Mouse (Mus musculus) lung, embryonic 14.5 days (tissue): ENCODE measurements around the gene Gm3558. TPM values are rescaled to one million over a fixed set of nuclear protein-coding genes. Genes with fewer than 3 reads are reported as not detected.
A peak's percentile ranks its signal among the peaks of the same experiment; 100 is the strongest.
"Not testable (repeated sequence)": the region's sequence is repeated elsewhere in the genome, so short reads cannot be mapped to it uniquely, and the experiment has no call there.

Experiments used
- ATAC-seq: fragments of 200-750 bp; cut with Nextera tagmentation; 2 replicates; pipeline ENCODE4 v1.8.0; 2017; ENCODE audit warnings: mild to moderate bottlenecking, moderate TSS enrichment, moderate library complexity; ENCODE audit not compliant: insufficient read depth
- DNase-seq: peaks from one replicate; pipeline ENCODE4 v3.0.0-alpha.2; 2015
- H3K27ac ChIP-seq: fragments of 300-500 bp; sonication (generic); 2 replicates; pipeline ENCODE4 v1.5.1; 2014; ENCODE audit warnings: low read depth, mild to moderate bottlenecking, moderate library complexity
- H3K27me3 ChIP-seq: fragments of 300-500 bp; sonication (generic); 2 replicates; pipeline ENCODE4 v1.6.1; 2014; ENCODE audit warnings: low read length, control low read depth; ENCODE audit not compliant: insufficient read depth
- H3K36me3 ChIP-seq: fragments of 300-500 bp; sonication (generic); 2 replicates; pipeline ENCODE4 v1.6.1; 2014; ENCODE audit warnings: control low read depth; ENCODE audit not compliant: insufficient read depth
- H3K4me1 ChIP-seq: fragments of 300-500 bp; sonication (generic); 2 replicates; pipeline ENCODE4 v1.6.1; 2014; ENCODE audit warnings: antibody characterized with exemption, control low read depth; ENCODE audit not compliant: insufficient read depth
- H3K4me2 ChIP-seq: fragments of 300-500 bp; sonication (generic); 2 replicates; pipeline ENCODE4 v1.6.1; 2014; ENCODE audit warnings: mild to moderate bottlenecking
- H3K4me3 ChIP-seq: fragments of 300-500 bp; sonication (generic); 2 replicates; pipeline ENCODE4 v1.5.1; 2014; ENCODE audit warnings: low read depth, low read length
- H3K9ac ChIP-seq: fragments of 300-500 bp; sonication (generic); 2 replicates; pipeline ENCODE4 v1.6.1; 2014
- H3K9me3 ChIP-seq: fragments of 300-500 bp; sonication (generic); 2 replicates; pipeline ENCODE4 v1.6.1; 2016; ENCODE audit warnings: low read depth, low read length, control low read depth
- CTCF ChIP-seq: IDR thresholded peaks from 2 replicates; pipeline ENCODE4 v1.5.1; 2016; ENCODE audit warnings: antibody characterized with exemption, low read depth
- WGBS: fragments of 180-500 bp; shearing (Covaris S2); extraction: QIAGEN DNeasy Blood & Tissue Kit; methylation state at CpG from one replicate; pipeline ENCODE4 v1.1.7; 2014; 5-methylcytosine and 5-hydroxymethylcytosine counted together
- polyA plus RNA-seq: library from polyadenylated mRNA; unstranded; fragments of >200 nt; fragmentation: Nextera tagmentation; extraction: Ambion mirVana; gene quantifications from 2 replicates; pipeline ENCODE4 v1.2.1, GENCODE M21; 2014

Gene Gm3558
- 0.68 and 0.96 TPM in 2 replicates for polyA plus RNA-seq

- not testable (repeated sequence) for H3K27ac ChIP-seq, DNase-seq, H3K4me1 ChIP-seq, ATAC-seq, H3K27me3 ChIP-seq, H3K9ac ChIP-seq, H3K36me3 ChIP-seq, H3K9me3 ChIP-seq
- no CpG with 5 or more reads among the region's 34 CpGs for WGBS
- H3K4me3 ChIP-seq: peak within 1 kb of the TSS; percentile 30
- peak within 1 kb of the TSS; percentile 60 for H3K4me2 ChIP-seq
Measured at GRCm38 (mm10) chr14:7568382-7568781, at the start of gene Gm3558. Gene Gm3558, minus strand, starts transcription at chr14:7568566.

GRCm38 (mm10) chr14:7595492-7595891 is 27.1 kb upstream of the Gm3558 start, which contains the start of gene Gm10338:
Gene Gm10338, minus strand, starts transcription at chr14:7595592.
- not testable (repeated sequence) for H3K4me2 ChIP-seq, DNase-seq, H3K27ac ChIP-seq, H3K4me1 ChIP-seq, H3K9ac ChIP-seq, H3K4me3 ChIP-seq, H3K27me3 ChIP-seq, ATAC-seq, H3K9me3 ChIP-seq, H3K36me3 ChIP-seq
- WGBS: no CpG with 5 or more reads among the region's 2 CpGs

DNA sequence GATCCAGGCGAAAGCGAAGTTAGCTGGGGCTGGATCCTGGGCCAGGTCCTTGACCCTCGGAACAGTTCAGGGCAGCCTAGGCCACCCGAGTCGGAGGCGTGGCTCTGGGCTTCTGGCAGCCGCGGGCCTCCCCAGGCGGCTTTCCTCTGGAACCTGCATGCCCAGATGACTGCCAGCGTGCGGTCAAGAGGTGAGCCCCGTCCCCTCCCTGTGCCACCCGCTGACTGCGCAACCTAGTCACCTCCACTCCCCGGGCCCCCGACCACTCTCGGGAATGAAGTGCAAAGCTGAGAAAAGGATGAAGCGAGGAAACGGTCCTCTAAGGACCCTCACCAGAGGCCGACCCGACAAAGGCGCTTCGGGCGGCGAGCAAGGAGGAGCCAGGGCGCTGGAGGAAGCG is 476 bp downstream of the Gm3558 start:
- not testable (repeated sequence) for H3K36me3 ChIP-seq, H3K9me3 ChIP-seq, H3K9ac ChIP-seq, ATAC-seq, H3K4me1 ChIP-seq, H3K27me3 ChIP-seq, H3K27ac ChIP-seq
- H3K4me2 ChIP-seq: peak overlapping the region; percentile 60
- WGBS: under 1% methylated on average over 20 of the region's 27 CpGs
- peak overlapping the region; percentile 30 for H3K4me3 ChIP-seq
- DNase-seq: peak; percentile 0

- not testable (repeated sequence) for H3K27me3 ChIP-seq, H3K9me3 ChIP-seq, H3K36me3 ChIP-seq, DNase-seq, H3K27ac ChIP-seq, ATAC-seq, H3K4me3 ChIP-seq, H3K9ac ChIP-seq, H3K4me2 ChIP-seq, H3K4me1 ChIP-seq
- WGBS: 0% methylated on average over 5 of the region's 9 CpGs
- TF ChIP-seq CTCF: peak; percentile 9; the same call in 1 of the 2 replicates
Measured at GRCm38 (mm10) chr14:7567266-7567665, 1.1 kb downstream of the Gm3558 start.

Other genes starting within 250 kb of the Gm3558 start
- not detected in 2 replicates for gene Gm5797, start 236.2 kb downstream of the Gm3558 start, polyA plus RNA-seq
- not detected in 2 replicates for gene Gm8374, start 203.4 kb downstream of the Gm3558 start, polyA plus RNA-seq
- not detected in 2 replicates for gene Gm3755, start 117.6 kb downstream of the Gm3558 start, polyA plus RNA-seq
- gene Gm3752, start 84.8 kb downstream of the Gm3558 start, polyA plus RNA-seq: 0.66 and 0.84 TPM in 2 replicates
- gene Gm10338, start 27.0 kb upstream of the Gm3558 start, polyA plus RNA-seq: not detected in 2 replicates
- gene Gm10128, start 75.4 kb upstream of the Gm3558 start, polyA plus RNA-seq: not detected in 2 replicates
- gene Gm26661, start 223.0 kb upstream of the Gm3558 start, polyA plus RNA-seq: not detected in 2 replicates
- 19.5 and 22.5 TPM in 2 replicates for gene Flnb, start 249.4 kb upstream of the Gm3558 start, polyA plus RNA-seq